Comparison of ENCODE assay signal across 8 mouse cellular contexts in the genomic region with DNA sequence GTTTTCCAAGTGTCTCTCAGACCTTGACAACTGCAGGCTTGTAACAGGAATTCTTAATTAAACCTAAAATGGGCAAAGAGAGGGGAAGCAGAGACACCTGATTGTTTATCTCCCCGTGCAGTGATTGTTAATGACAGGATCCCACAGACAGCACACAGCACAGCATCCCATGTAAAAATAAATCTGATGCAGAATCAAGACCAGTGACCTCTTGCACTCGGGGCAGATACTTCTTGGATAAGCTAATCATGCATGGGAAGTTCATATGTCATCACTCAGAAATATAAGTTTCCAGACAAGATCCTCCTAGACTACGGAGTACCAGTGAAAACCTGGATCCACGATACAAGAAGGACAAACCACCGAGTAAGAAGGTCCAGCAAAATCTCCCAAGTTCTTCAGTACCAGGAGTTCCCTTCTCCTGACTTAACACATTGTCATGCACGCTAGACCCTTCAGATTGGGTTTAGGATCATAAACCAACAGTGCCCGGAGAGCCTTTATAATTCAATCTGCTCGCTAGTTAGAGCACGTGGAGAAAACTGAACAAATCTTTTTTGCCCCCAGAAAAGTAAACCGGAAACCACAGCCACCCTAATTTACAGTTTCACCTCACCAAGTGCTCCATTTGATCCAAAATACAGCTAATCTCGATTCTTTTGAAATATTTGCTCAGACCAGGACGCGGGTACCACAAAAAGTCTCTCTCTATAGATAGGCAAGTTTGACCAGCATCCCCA. TPM values are rescaled to one million over a fixed set of nuclear protein-coding genes. Genes with fewer than 3 reads are reported as not detected.
A peak's percentile ranks its signal among the peaks of the same experiment; 100 is the strongest.
DNase-seq lines count a peak whose midpoint lies in the region; ATAC-seq and TF ChIP-seq lines count a peak whose summit lies in the region.

No protein-coding gene starts in this region.

- H3K4me2 ChIP-seq in kidney, embryonic 16.5 days (replicated peaks; ENCODE audit: low read depth, low read length): peak overlapping the region; percentile 85
- H3K4me2 ChIP-seq in embryonic facial prominence, embryonic 14.5 days (ENCODE audit: low read depth, low read length): peak overlapping the region; percentile 89
- H3K4me2 ChIP-seq in intestine, embryonic 15.5 days (replicated peaks): peak overlapping the region; percentile 92
- peak overlapping the region; percentile 98 for H3K4me2 ChIP-seq in midbrain, postnatal 0 days (ENCODE audit: low read depth, low read length, poor library complexity, severe bottlenecking)

- no peaks in the 10 kb centered on the region for H3K36me3 ChIP-seq in kidney, embryonic 16.5 days (ENCODE audit: insufficient read depth, low read length)
- H3K36me3 ChIP-seq in embryonic facial prominence, embryonic 14.5 days (ENCODE audit: control insufficient read depth, insufficient read depth, low read length): no peaks in the 10 kb centered on the region
- no peaks in the 10 kb centered on the region for H3K36me3 ChIP-seq in intestine, embryonic 15.5 days
- H3K36me3 ChIP-seq in midbrain, postnatal 0 days (ENCODE audit: insufficient read depth, low read length): no peaks in the 10 kb centered on the region

- H3K9me3 ChIP-seq in kidney, embryonic 16.5 days (ENCODE audit: low read length): no peaks in the 10 kb centered on the region
- H3K9me3 ChIP-seq in embryonic facial prominence, embryonic 14.5 days (ENCODE audit: control insufficient read depth, low read length): no peaks in the 10 kb centered on the region
- H3K9me3 ChIP-seq in intestine, embryonic 15.5 days: no peaks in the 10 kb centered on the region
- H3K9me3 ChIP-seq in midbrain, postnatal 0 days (ENCODE audit: low read length): no peaks in the 10 kb centered on the region

- 7% methylated on average over 13 of the region's 13 CpGs for WGBS in kidney, embryonic 16.5 days
- WGBS in embryonic facial prominence, embryonic 14.5 days: 5% methylated on average over 13 of the region's 13 CpGs
- 12% methylated on average over 13 of the region's 13 CpGs for WGBS in intestine, embryonic 15.5 days
- 6% methylated on average over 13 of the region's 13 CpGs for WGBS in midbrain, postnatal 0 days

- H3K9ac ChIP-seq in kidney, embryonic 16.5 days (replicated peaks; ENCODE audit: low read length): no peak overlapping the region
- peak overlapping the region; percentile 57 for H3K9ac ChIP-seq in embryonic facial prominence, embryonic 14.5 days (ENCODE audit: low read depth, low read length)
- H3K9ac ChIP-seq in intestine, embryonic 15.5 days: 0 out of 2 replicates have a peak overlapping the region, but pooled peaks have one; percentile 54
- H3K9ac ChIP-seq in midbrain, postnatal 0 days (replicated peaks; ENCODE audit: low read length, poor library complexity, severe bottlenecking): no peak overlapping the region; the same call in 1 of the 2 replicates

- no peak overlapping the region for H3K27ac ChIP-seq in kidney, embryonic 16.5 days (ENCODE audit: low read length)
- no peak overlapping the region for H3K27ac ChIP-seq in embryonic facial prominence, embryonic 14.5 days (replicated peaks; ENCODE audit: low read depth, low read length)
- H3K27ac ChIP-seq in intestine, embryonic 15.5 days: no peak overlapping the region
- H3K27ac ChIP-seq in midbrain, postnatal 0 days (ENCODE audit: low read depth, low read length): no peak overlapping the region

- ATAC-seq in kidney, embryonic 16.5 days (ENCODE audit: low FRiP score, low TSS enrichment): no peak
- ATAC-seq in embryonic facial prominence, embryonic 14.5 days (ENCODE audit: low read depth): no peak
- ATAC-seq in intestine, embryonic 15.5 days: no peak
- no peak for ATAC-seq in midbrain, postnatal 0 days (ENCODE audit: low FRiP score)

- H3K27me3 ChIP-seq in kidney, embryonic 16.5 days (ENCODE audit: insufficient read depth, low read length): peaks cover 31% of the 10 kb centered on the region
- peaks cover 18% of the 10 kb centered on the region; the same call in 1 of the 2 replicates for H3K27me3 ChIP-seq in embryonic facial prominence, embryonic 14.5 days (replicated peaks; ENCODE audit: control insufficient read depth, insufficient read depth, low read length)
- H3K27me3 ChIP-seq in intestine, embryonic 15.5 days (replicated peaks): peaks cover 12% of the 10 kb centered on the region; the same call in 1 of the 2 replicates
- H3K27me3 ChIP-seq in midbrain, postnatal 0 days (ENCODE audit: insufficient read depth, low read length): peaks cover 20% of the 10 kb centered on the region

- DNase-seq in kidney, postnatal 36 days: no peak
- DNase-seq in embryonic facial prominence, embryonic 14.5 days (ENCODE audit: low spot score): no peak
- no peak for DNase-seq in midbrain, postnatal 0 days (ENCODE audit: low spot score)
- DNase-seq in frontal cortex, adult 2 months (ENCODE audit: extremely low spot score in 1 of 2, low spot score in 1 of 2): no peak
- no peak for DNase-seq in layer of hippocampus, adult 11-12 months (ENCODE audit: low spot score)
- no peak for DNase-seq in cerebellum, postnatal 4 days (ENCODE audit: low spot score in 2 of 2)

- TF ChIP-seq CTCF in midbrain, postnatal 0 days (IDR thresholded peaks at IDR 0.05): no peak

- peak overlapping the region; percentile 56 for H3K4me3 ChIP-seq in kidney, embryonic 16.5 days (ENCODE audit: low read length)
- H3K4me3 ChIP-seq in embryonic facial prominence, embryonic 14.5 days (ENCODE audit: low read depth, low read length): peak overlapping the region; percentile 50
- peak overlapping the region; percentile 52 for H3K4me3 ChIP-seq in intestine, embryonic 15.5 days (replicated peaks)
- H3K4me3 ChIP-seq in midbrain, postnatal 0 days (ENCODE audit: low read depth, low read length): peak overlapping the region; percentile 57

- peaks cover 10% of the 10 kb centered on the region; the same call in 1 of the 2 replicates for H3K4me1 ChIP-seq in kidney, embryonic 16.5 days (ENCODE audit: insufficient read depth, low read length)
- H3K4me1 ChIP-seq in embryonic facial prominence, embryonic 14.5 days (ENCODE audit: control insufficient read depth, insufficient read depth, low read length): peaks cover 17% of the 10 kb centered on the region
- peaks cover 8% of the 10 kb centered on the region; the same call in 1 of the 2 replicates for H3K4me1 ChIP-seq in intestine, embryonic 15.5 days (replicated peaks)
- H3K4me1 ChIP-seq in midbrain, postnatal 0 days (ENCODE audit: insufficient read depth, low read length): peaks cover 9% of the 10 kb centered on the region; the same call in 1 of the 2 replicates

RNA-seq across cellular contexts. Expression of a gene that starts 1.3 kb away (rescaled TPM):
- polyA plus RNA-seq in kidney, embryonic 16.5 days (2015; fragmentation: Nextera tagmentation; extraction: Ambion mirVana): 3.4 TPM in 2 replicates
- polyA plus RNA-seq in embryonic facial prominence, embryonic 14.5 days (2014; fragmentation: Nextera tagmentation; extraction: Ambion mirVana): 10.5 and 13.1 TPM in 2 replicates
- polyA plus RNA-seq in intestine, embryonic 15.5 days (2015; fragmentation: Nextera tagmentation; extraction: Ambion mirVana): 14.6 and 15.8 TPM in 2 replicates
- 3.6 and 6.4 TPM in 2 replicates for total RNA-seq in midbrain, postnatal 0 days (2014; rRNA removed)
- 2.8 and 3.3 TPM in 2 replicates for polyA plus RNA-seq in midbrain, postnatal 0 days (2015; fragmentation: Nextera tagmentation; extraction: Ambion mirVana)
- polyA plus RNA-seq in frontal cortex, adult 2 months (2012; rRNA removed): 1.6 and 2.0 TPM in 2 replicates

Comparison
In these comparisons a context has a peak if more than half of its experiments do, and no peak if none do; other contexts are left out.
1. H3K9ac ChIP-seq: peak in embryonic facial prominence, embryonic 14.5 days (single experiment) and intestine, embryonic 15.5 days (single experiment); none in kidney, embryonic 16.5 days (single experiment) and midbrain, postnatal 0 days (single experiment).
2. Peak in every context shown above with its lines, with median percentiles within 50 percentile points of each other: H3K4me2 ChIP-seq and H3K4me3 ChIP-seq.